Mouse (Mus musculus) thymus, postnatal 36 days (tissue): Measurements from ENCODE around the gene Zkscan16.

Source experiments
- DNase-seq, 2 experiments: peaks; one replicate each; pipeline ENCODE4 v3.0.0; 2022; ENCODE audit warnings: mixed read lengths in 2 of 2

The Zkscan16 gene

DNA sequence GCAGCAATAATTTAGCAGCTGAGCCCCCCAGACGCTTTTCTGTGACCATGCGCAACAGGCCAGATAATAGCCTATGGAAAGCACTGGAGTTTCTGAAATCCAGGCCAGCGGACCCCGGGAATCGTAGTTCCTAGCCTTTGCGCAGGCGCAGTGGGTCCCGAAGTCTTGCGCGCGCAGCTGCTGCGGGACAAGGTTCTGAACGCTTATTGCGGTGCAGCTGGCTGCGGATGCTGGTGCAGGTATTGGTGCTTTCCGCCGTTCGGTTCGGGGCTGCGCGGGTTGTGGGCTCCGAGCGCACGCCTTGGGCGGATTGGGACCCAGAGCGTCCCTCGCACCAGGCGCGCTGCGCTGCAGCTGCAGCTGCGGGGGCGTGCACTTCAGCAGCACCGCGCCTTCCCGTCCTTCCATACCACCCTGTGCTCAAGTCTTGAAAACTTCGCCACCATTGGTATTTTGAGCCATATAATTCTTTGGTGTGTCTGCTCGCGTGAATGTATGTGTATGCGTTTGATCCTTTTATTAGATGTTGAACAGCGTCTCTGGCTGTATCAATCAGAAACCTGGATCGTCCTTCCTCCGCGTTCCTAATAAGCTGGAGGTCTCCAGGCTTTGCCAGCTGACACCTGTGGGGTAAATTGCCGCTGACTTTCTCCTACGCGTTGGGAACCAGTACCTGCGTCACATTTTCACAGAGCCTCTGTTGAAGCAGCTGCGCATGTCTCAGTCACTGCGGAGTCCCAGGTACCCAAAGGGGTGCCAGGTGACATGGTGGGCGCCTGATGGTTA, at the start of gene Zkscan16:
TSS of gene Zkscan16 (plus strand) at position 209 of the 786 bp plus-strand sequence.
- peak; percentile 55 to 62 for DNase-seq

DNA sequence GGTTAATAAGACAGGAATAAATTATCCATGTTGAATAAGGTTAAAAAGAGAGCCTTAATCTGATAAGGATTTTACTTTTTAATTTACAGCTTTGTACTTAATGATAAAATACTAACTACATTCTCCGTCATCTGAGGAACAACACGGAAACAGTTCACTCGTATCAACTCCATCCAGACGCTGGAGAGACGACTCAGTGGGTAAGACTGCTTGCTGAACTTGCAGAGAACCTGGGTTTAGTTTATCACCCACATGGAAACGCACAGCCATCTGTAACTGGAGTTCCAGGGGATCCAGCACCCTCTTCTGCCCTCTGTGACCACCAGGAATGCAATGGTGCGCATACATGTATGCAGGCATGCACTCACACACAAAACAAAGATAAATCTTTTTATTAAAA, 49.0 kb upstream of the Zkscan16 start:
- DNase-seq = no peak

DNA sequence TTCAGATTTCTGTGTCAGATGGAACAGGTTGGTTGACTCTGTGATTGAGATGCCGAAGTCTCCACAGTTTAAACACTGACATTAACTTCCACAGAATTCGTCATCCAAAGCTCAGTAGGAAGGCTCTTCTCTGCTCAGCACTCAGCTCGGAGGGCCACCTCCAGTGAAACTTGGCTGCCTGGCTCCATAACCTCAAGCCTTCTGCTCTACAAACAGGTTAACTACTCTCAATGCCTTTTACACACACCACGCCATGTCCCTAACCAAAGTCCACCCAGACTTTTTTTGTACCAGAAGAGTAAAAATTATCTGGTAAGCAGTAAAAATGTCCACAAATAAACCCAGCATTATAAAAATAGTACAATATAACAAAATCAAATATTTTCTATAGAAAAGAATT, 46.0 kb upstream of the Zkscan16 start:
- no peak for DNase-seq

DNA sequence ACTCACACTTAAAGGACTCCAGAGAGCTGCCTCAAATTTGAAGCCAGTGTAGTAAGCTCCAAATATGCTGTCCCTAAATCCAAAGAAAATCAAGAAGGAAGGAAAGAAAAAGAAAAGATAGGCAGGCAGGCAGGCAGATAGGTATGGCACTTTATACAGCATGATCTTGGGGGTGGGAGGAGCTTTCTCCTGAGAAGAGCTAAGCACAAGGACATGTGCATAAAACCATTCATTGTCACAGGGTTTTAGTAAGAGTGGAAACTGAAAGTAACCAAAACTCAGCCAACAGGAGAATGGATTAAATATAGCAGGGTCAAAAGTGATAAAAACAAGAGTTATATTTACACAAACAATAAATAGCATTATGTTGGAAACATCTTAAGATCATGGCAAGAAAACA, 45.1 kb upstream of the Zkscan16 start:
- no peak for DNase-seq

DNA sequence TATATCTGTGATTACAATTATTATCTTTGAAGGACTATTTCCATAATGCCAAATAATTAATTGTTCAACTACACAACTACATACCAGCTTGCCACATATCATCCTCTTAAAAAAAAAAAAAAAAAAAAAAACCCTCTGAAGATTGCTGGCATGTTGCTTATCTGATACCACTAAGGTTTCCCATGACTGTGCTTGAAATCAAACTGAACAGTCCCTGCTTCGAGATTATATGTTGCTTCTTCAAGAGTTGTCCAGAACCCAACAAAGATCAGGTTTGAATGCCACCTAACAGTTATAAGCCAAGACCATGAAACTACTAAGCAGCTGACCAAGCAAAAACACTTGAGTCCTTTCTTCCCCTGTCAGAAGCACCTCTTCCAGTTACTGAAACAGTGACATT, 36.0 kb upstream of the Zkscan16 start:
- no peak for DNase-seq

DNA sequence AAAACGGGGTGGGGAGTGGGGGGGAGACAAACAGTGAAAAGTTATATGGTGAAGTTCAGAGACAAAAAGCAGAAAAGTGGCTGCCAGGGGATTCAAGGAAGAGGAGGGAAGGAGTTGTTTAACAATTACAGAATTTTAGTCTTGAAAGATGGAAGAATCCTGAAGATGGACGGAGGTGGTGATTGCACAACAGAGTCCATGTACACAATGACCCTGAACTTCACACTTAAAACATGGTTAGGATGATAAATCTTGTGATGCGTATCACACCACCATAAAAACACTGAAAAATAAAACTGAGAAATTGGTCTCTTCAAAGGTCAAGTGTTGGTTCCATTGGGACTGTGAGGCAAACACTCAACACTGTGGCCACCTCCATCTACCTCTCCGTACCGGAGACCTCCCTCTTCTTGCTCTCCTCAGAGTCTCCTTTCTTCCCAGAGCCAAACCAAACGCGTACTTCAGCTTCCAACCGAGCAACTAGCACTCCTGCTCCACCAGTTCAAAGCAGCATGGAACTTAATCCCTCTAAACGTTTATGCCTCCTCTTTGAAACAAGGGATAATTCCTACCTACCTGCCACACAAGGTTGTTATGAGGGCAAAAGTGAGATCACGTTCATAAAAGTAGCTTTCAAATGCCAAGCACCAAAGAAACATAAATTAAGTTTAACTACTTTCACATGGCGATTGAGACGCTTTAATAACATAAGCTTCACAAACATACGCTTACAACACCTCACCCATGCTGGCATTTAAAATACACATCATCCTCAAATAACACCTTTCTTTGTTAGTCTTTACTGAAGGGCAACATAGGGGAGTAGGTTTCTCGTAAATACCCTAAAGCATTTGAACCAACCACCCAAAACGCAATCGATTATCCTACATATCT, 33.0 kb upstream of the Zkscan16 start:
- no peak for DNase-seq

DNA sequence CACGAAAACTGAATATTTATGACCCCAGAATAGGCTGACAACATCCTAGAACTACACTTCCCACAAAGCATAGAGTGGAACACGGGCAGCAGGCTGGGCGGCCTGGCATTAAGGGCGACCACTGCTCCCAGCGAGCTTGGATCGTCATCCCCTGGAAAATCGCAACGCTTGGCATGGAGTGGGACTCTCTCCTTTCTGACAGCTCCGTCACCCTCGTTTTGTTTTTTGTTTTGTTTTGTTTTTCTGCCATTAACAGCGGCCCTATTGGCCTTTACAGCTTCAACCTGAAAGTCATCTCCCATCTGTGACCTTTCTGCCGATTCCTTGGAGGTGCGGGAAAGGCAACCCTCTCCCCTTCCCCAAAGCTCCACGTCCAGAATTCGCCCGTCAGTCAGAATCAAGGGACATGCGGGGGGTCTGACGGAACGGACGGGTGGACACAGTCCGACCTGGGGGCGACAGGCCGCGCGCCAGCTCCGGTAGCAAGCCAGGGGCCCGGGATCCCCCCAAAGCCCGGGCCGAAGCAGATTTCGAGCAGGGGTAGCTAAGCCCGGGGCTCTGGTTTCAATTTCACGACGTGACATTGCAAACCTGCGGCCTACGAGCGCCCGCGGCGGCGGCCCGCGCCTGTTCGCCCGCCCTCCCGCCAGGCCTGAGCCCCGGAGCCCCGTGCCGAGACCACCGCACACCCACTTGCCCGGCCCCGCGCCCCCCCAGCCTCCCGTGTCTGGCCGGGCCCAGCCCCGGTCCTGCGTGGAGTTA, 32.2 kb upstream of the Zkscan16 start:
- DNase-seq = peak in 1 of 2 experiments; percentile 70

DNA sequence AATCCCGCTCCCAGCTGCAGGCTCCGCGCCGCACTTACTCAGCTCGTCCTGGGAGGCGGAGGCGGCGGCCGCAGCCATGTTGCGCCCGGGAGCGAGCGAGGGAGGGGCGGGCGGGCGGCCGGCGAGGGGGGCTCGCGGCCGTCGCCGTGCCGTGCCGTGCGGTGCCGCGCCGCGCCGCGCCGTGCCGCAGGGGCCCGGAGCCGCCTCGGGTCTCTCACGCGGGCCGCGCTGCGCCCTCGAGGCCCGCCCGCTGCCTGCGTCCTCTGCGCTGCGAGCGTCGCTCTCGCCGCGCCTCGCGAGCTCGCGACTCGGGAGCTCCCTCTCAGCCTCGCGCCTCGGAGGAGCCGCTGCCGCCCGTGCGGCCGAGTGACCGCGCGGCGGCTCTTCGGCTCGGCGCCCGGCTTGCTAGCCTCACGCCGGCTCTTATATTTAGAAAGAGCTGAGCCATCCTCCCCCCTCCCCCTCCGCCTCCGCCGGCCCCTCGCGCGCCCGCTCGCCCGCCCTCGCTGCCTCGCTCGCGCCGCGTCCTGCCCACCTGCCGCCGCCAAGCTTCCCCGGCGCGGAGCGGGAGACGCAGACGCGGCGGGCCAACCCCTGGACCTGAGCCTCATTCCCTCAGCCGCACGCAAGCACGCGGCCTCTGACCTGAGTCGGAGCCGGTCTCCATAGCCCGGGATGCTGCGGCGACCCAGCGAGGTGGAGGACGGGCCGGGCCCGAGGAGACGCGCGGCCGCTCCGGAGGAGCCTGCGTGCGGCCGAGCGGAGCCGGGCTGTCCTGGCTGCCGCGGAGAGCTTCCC, 31.4 kb upstream of the Zkscan16 start:
- DNase-seq = peak; percentile 67 to 68

DNA sequence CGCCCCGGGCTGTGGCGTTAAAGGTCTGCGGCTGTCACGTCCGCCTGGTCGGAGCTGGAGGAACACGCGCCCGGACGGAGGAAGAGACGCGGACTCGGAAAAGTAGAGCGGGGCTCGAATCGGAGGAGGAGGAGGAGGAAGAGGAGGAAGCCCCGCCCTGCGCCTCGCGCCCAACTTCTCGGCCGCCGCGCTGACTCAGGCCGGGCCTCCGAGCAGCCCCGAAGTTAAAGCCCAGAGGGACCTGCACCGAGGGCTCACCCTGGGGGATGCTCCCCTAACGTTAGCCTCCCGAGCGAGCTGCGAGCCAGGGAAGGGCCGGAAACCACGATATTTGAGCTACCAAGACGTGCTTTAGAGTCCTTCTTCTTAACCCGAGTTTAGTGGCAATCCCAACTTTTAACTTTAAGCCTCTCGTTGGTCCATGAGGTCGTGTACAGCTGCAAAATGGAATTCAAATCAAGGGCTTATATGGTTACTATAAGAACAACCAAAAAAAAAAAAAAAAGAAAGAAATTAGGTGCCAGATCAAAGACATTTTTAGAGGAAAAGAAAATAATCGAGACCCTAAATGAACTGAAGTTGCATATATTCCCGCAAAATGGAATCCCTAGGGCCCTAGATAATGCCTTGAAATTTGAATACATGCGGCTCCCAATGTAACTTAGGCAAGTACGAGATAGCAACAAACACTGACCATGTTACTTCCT, 30.6 kb upstream of the Zkscan16 start, which contains the start of gene Ecpas:
TSS of gene Ecpas (minus strand) at position 121 of the 707 bp plus-strand sequence.
- DNase-seq = peak; percentile 82 to 84

DNA sequence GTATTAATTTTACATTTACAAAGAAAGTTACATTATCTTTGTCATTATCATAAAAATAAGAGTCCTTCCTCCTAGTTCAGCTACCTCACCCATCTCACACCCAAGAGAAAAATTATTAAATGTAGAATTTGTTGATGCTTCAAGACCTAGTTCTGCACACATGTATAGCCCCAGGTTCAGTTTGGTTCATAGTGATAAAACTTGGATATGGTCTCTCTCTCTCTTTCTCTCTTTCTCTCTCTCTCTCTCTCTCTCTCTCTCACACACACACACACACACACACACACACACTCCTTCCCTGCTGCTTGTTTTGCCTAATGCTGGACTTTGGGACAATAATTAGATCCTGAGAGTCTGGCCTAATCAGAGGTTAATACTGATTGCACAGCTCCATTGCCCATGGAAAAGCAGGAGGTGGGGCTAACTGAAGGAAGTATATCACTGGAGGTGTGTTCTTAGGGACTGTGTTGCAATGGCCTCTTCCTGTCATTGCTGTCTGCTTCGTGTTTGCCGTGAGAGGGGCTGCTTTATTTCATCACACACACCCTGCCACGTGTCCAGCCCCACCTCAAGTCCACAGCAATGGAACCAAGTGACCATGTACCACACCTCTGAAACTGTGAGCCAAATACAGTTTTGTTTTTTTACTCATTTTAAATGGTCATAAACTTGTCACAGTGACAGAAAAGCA, 29.9 kb upstream of the Zkscan16 start:
- no peak for DNase-seq

DNA sequence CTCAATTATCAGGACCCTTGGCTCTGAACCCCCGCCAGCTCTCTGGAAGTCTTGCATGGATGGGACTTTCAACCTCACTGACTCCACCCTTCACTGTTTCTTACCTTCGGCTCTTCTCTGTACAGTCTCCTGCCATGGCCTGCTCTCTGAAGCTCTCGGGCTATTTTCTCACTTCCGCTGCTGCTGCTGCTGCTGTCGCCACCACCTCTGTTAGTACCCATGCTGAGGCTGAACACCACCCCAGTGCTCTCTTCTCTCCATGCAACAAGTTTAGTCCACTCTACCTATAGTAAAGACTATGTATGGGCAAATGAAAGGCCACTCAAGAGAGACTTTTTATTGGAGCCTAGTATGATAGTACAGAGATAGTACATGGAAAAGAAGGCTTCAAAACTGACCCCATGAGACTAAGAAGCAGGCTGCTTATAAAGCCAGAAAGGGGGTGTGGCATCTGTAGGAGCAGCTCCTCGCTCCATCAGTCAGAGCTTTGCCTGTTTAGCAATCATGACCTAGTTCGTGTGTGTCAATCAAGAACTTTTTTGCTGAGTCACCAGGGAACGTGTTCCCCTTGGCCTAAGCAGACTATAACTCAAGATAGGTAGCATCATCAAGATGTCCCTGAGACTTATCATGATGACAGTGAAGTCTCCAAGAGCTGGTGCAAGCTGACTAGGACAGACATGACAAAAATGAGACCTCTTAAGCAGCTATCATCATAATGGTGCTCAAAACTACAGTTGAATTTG, 28.2 kb upstream of the Zkscan16 start:
- no peak for DNase-seq

DNA sequence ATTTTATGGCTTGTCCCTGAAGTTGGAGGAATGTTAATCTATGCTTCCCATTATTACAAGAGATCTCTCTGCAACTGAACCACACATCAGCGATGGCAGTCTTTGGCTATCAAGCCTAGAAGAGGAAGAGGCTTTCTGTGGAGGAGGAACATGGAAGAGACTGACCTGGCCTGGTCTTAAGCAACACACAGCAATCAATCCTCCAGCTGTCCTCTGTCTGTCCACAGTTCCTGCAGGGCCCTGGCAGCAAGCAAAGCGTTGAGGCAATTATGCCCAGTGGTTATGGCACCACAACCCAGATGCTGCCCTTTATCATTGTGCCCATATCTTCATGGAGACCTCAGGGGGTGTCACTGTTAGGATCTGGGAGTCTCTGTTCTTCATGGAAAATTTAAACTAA, 19.5 kb upstream of the Zkscan16 start:
- DNase-seq = no peak

DNA sequence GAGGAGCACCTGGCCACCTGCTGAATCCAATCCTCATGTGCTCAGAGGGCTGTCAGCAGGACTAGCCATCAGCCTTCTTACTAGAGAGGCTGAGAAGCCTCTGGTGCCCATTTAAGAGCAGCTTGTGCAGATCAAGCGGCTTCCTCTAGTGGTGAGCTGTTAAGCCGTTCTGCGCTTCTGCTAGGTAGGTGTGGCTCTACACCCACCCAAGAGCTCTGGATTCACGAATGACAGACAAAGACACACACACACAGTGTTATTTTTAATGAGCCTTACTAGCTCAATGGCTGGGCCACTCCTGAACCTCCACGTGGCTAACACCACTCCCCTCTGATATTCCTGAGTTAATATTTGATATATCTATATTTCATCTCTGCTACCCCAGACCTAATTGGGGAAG, 17.8 kb upstream of the Zkscan16 start:
- no peak for DNase-seq

DNA sequence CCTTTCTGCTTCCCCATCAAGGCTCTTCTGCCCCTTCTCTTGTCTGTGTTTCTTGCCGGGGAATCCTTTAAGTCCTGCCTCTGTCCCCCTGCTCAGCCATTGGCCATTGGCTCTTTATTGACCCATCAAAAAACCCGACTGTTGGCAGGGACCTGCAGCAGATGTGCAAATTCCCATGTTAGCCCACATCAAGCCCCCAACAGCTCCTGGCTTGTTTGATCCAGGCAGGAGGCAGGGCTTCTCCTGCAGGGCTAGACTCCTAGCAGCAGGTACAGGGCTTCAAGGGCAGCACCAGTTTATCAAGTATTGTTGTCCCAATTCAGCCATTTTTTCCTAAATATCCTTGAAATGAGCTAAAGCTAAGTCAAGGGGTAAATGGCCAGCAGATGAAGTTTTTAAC, 17.3 kb upstream of the Zkscan16 start:
- no peak for DNase-seq

DNA sequence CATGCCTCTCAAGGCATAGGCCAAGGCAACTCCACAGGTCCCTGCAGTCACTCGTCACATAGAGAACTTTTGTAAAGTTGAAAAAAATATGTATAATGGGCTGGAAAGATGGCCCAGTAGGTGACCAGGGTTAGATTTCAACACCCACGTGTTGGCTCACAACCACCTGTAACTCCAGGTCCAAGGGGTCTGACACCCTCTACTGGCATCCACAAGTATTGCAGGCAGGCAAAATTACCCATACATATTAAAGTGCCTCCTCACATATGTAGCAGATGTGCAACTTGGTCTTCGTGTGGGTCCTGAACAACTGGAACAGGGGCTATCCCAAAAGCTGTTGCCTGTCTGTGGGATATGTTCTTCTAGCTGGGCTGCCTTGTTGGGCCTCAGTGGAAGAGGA, 15.8 kb upstream of the Zkscan16 start:
- no peak for DNase-seq

DNA sequence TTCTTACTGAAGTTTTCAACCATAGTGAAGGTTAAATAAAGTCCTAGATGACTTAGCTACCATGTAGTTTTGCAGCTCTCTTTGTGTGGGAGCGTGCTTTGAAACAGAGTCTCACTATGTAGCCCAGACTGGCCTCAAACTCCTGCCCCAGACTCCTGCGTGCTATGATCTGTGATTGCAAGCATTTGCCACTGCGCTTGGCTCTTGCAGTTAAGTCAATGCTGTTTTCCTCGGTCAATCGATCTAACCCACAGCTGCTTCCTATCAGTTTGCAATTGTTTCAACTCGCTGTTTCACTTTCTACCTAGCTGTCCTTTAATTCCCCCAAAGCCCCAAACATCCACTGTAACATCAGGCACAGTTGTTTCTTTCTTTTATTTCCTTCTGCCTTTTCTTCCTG, 10.9 kb upstream of the Zkscan16 start:
- DNase-seq = no peak

DNA sequence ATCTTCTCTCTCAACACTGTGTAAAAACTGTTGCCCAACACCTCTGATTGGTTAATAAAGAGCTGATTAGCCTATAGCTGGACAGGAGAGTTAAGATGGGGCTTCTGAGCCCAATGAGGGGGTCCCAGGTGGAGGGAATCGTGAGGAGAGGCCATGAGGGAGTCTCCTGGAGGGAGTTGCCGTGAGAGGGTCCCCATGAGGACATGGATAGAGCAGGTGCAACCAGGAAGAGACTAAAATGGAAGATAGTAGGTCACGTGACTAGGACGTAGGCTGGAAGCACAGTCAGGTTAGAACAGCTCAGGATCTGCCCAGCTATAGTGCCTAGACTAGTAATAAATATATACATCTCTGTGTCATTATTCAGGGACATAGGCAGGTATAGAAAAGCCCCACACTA, 9.1 kb upstream of the Zkscan16 start:
- no peak for DNase-seq

DNA sequence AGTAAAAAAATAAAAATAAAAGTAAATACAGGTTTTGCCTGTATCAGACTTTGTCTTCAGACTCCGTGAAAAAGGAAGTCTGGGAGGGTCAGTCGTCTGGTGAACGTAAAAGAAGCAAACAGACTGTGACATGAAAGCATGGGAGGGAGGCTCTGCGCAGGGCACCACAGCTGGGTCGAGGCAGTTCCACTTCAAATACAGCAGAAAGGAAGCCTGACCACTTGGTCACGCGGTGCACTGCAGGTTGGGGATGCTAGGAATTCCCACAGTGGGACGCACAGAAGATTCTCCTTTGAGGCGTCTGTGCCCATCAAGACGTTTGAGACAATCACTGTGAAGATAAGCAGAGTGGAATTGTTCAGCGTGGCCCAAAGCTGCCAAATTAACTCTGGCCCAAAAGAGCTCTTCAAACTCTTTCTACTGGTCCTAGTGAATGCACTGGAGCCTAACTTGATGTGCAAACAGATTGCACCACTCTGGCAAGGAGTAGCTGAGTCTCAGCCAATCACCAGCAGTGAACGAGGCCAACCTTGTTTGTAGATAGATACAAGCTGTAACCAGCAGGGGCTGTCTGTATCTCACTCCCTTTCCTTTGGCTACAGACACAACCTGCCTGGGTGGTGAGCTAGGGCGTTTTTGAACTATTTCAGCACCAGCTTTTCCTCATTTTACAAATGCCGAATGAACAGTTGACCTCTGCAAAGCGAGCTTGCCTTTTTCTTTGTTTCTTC, 8.5 kb upstream of the Zkscan16 start:
- DNase-seq = peak; percentile 14 to 32

DNA sequence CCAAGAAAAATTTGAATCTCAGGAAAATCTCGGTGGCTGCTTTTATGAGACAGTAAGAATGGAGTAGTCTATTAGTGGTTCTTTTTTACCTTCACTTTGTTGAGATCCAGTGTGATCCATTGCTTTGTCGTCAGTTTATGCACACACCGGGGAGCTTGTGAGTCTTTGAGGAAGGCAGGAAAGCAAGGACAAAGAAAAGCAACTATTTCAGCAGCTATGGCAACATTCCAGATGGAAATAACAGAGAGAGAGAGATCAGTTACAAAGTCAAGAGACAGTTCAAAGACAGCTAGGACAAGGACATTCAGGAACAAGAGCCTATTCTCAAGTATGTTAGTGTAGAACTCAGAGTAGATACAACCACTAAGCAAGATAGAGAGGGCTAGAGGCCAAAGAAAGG, 7.6 kb upstream of the Zkscan16 start:
- no peak for DNase-seq

DNA sequence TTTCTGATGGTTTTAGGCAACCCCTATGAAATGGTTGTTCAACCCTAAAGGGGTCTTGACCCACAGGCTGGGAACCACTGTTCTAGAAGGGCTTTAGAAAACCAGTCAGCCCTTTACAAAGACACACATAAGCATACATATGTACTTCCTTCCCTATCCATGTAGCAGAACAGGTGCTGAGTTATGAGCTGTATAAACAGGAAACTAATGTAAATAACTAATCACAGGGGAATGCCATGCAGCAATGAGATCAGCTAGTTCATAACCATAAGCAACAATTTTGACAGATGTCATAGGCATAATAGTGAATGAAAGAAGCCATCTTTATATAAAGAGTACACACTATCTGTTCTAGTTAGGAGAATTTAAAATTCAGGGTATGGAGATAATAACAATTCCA, 1.8 kb upstream of the Zkscan16 start:
- DNase-seq = no peak
